Mouse (Mus musculus) intestine, postnatal 0 days (tissue): ENCODE data around the gene Socs2. TPM values are rescaled to one million over a fixed set of nuclear protein-coding genes. Genes with fewer than 3 reads are reported as not detected.
A peak's percentile ranks its signal among the peaks of the same experiment; 100 is the strongest.

Source experiments
- ATAC-seq: fragments of 200-750 bp; cut with Nextera tagmentation; 2 replicates; pipeline ENCODE4 v1.8.0; 2017; ENCODE audit warnings: mild to moderate bottlenecking, moderate TSS enrichment, moderate library complexity
- H3K27ac ChIP-seq: fragments of 300-500 bp; sonication (generic); 2 replicates; pipeline ENCODE4 v1.5.1; 2014; ENCODE audit warnings: mild to moderate bottlenecking, low read depth, low read length, moderate library complexity
- H3K27me3 ChIP-seq: fragments of 300-500 bp; sonication (generic); replicated peaks from 2 replicates; pipeline ENCODE4 v1.6.1; 2014; ENCODE audit warnings: low read length, mixed read lengths; ENCODE audit not compliant: control insufficient read depth, insufficient read depth
- H3K36me3 ChIP-seq: fragments of 300-500 bp; sonication (generic); 2 replicates; pipeline ENCODE4 v1.6.1; 2014; ENCODE audit warnings: mild to moderate bottlenecking, moderate library complexity; ENCODE audit not compliant: control insufficient read depth, insufficient read depth
- H3K4me1 ChIP-seq: fragments of 300-500 bp; sonication (generic); replicated peaks from 2 replicates; pipeline ENCODE4 v1.6.1; 2014; ENCODE audit warnings: antibody characterized with exemption, low read length, mixed read lengths; ENCODE audit not compliant: control insufficient read depth, insufficient read depth
- H3K4me2 ChIP-seq: fragments of 300-500 bp; sonication (generic); replicated peaks from 2 replicates; pipeline ENCODE4 v1.6.1; 2014; ENCODE audit warnings: low read depth, mild to moderate bottlenecking, moderate library complexity
- H3K4me3 ChIP-seq: fragments of 300-500 bp; sonication (generic); 2 replicates; pipeline ENCODE4 v1.5.1; 2014; ENCODE audit warnings: low read depth, low read length
- H3K9ac ChIP-seq: fragments of 300-500 bp; sonication (generic); 2 replicates; pipeline ENCODE4 v1.6.1; 2014; ENCODE audit warnings: mild to moderate bottlenecking, low read depth, low read length
- H3K9me3 ChIP-seq: fragments of 300-500 bp; sonication (generic); 2 replicates; pipeline ENCODE4 v1.6.1; 2016; ENCODE audit warnings: mixed run types; ENCODE audit not compliant: control insufficient read depth
- CTCF ChIP-seq: sonication (generic); IDR thresholded peaks from 2 replicates; pipeline ENCODE4 v1.5.1; 2016; ENCODE audit warnings: low read depth, mild to moderate bottlenecking, control low read depth, antibody characterized with exemption, moderate library complexity
- WGBS: fragments of 180-500 bp; shearing (Covaris S2); extraction: QIAGEN DNeasy Blood & Tissue Kit; methylation state at CpG from one replicate; pipeline ENCODE4 v1.1.7; 2014; 5-methylcytosine and 5-hydroxymethylcytosine counted together
- polyA plus RNA-seq: library from polyadenylated mRNA; unstranded; fragments of >200 nt; fragmentation: Nextera tagmentation; extraction: Ambion mirVana; gene quantifications from 2 replicates; pipeline ENCODE4 v1.2.1, GENCODE M21; 2015

Socs2 gene
- polyA plus RNA-seq, 1 experiment from 2014 or later: 158 TPM

DNA sequence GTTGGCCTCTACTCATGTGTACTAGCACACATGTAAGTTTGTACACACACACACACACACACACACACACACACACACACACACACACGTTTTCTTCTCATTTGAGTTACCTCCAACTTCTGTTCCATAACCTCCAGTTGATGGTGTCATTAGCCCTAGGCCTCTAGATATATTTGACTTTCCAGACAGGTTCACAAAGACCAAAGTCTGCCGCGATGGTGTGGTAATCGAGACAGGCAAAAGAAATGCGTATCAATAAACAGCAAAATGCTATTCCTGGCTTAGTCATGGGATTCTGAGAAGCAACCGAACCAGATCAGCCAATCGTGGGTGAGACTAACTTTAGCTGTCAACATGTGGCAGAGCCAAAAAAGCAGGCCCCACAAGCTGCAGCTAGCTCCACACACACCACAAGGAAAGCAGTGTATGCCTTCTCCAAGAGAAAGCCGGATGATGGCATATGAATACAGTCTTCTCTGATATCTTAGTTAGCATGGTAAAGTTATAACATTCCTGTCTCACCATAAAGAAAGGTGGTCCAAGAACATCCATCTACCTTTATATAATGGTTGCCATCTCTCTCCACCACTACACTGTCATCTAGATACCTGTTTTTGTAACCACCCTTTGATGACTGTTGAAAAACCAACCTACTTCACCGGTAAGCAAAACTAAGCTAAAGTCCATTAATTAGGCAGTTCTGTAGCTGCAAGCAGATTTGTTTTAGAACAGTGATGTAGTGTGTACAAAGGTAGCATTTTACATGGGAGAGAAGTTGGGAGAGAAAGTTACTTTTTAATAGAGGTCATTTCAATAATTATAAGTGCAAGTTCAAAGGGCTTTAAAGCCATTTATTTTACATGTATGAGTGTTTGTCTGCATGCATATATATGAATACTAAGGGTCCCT is 9.5 kb upstream of the Socs2 start:
- Histone ChIP-seq H3K27ac (no peak overlapping the region), H3K9me3 (no peaks in the 10 kb centered on the region), H3K27me3 (no peaks in the 10 kb centered on the region), H3K4me1 (no peaks in the 10 kb centered on the region), H3K9ac (no peak overlapping the region), H3K36me3 (no peaks in the 10 kb centered on the region), H3K4me3 (no peak overlapping the region), H3K4me2 (no peak overlapping the region)
- TF ChIP-seq CTCF: no peak
- WGBS: 81% methylated on average over 9 of the region's 9 CpGs
- ATAC-seq: no peak

DNA sequence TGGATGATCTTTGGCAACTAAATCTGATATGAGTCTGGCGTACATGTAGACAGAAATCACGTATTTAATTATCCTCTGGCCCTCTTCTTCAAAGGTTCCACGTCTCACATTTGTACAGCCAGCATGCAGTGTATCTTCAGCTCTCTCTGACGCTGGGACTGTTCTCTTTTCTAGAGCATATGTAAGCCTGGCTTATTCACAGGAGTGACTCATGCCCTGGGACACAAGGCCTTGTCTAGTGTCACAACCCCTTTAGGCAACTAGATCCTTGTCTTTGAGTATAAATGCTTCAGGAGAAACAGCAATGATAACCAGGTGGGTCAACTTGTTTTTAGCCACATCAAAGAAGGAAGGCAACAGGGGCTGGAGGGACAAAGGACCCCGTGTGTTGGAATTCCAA is 5.7 kb upstream of the Socs2 start:
- no peak for TF ChIP-seq CTCF
- no peak overlapping the region for H3K4me2 ChIP-seq
- no peak overlapping the region for H3K9ac ChIP-seq
- H3K4me1 ChIP-seq: no peaks in the 10 kb centered on the region
- 87% methylated on average over 5 of the region's 5 CpGs for WGBS
- H3K9me3 ChIP-seq: no peaks in the 10 kb centered on the region
- no peaks in the 10 kb centered on the region for H3K36me3 ChIP-seq
- H3K4me3 ChIP-seq: no peak overlapping the region
- no peaks in the 10 kb centered on the region for H3K27me3 ChIP-seq
- H3K27ac ChIP-seq: no peak overlapping the region
- no peak for ATAC-seq

DNA sequence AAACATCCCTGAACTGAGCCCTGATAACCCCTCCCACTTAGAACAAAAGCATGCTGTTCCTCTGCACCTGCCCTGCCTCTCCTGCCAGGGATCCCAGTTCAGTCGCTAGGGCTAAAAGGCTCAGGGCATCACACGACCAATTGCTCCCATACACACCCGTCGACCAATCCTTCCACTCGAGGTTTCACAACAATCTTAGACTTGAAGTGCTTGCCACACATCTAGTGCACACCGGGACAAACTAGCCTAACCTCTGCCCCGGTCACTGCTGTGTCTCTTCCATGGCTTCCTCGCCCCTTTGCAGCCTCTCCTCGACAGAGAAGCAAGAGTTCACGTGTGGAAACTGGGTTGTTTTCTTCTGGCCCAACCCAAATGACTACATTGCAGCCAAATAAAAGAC is 3.3 kb upstream of the Socs2 start:
- 63% methylated on average over 10 of the region's 10 CpGs for WGBS
- no peaks in the 10 kb centered on the region for H3K27me3 ChIP-seq
- TF ChIP-seq CTCF: no peak
- no peak for ATAC-seq
- H3K9ac ChIP-seq: no peak overlapping the region
- no peaks in the 10 kb centered on the region for H3K4me1 ChIP-seq
- no peaks in the 10 kb centered on the region for H3K9me3 ChIP-seq
- H3K4me2 ChIP-seq: no peak overlapping the region
- no peaks in the 10 kb centered on the region for H3K36me3 ChIP-seq
- no peak overlapping the region for H3K4me3 ChIP-seq
- H3K27ac ChIP-seq: no peak overlapping the region

DNA sequence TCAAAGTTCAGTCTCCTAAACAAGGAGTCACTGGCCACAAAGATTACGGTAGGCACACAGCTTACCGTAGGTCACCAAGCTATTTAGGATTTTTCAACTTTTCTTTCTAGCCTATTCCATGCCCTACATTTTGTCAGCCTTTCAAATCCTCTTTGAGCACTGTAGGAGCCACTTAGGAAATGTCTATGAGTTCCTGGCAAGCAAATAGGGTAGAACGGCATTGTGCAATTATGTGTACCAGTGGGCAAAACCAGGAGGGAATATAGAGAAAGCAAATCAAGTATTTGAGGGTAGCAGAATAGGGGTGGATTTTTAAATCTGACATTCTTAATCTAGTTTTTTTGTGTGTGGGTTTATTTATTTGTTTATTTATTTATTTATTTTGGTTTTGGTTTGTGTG is 2.7 kb upstream of the Socs2 start:
- Histone ChIP-seq H3K9ac (no peak overlapping the region), H3K9me3 (no peaks in the 10 kb centered on the region), H3K4me3 (no peak overlapping the region), H3K36me3 (no peaks in the 10 kb centered on the region), H3K4me1 (no peaks in the 10 kb centered on the region), H3K27me3 (no peaks in the 10 kb centered on the region), H3K27ac (no peak overlapping the region), H3K4me2 (no peak overlapping the region)
- ATAC-seq: no peak
- no peak for TF ChIP-seq CTCF
- 92% methylated on average over 3 of the region's 3 CpGs for WGBS

DNA sequence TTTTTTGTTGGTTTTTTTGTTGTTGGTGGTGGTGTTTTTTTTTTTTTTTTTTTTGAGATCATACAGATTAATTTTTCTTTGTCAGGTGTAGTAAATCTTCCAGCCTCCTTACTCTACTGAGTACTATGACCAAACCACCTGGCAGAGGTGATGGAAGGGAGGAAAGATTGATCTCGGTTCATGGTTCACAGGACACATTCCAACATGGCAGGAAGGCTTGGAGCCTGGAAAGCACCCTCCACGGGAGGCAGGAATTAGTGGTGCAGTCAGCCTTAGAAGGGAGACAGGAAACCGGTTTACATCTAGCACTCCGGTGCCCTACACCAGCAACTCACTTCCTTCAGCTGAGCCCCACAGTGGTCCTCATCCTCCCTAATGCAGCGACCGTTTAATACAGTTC is 1.7 kb upstream of the Socs2 start:
- no peak for ATAC-seq
- TF ChIP-seq CTCF: no peak
- Histone ChIP-seq H3K4me1 (no peaks in the 10 kb centered on the region), H3K36me3 (no peaks in the 10 kb centered on the region), H3K27ac (no peak overlapping the region), H3K27me3 (no peaks in the 10 kb centered on the region), H3K4me3 (no peak overlapping the region), H3K9ac (no peak overlapping the region), H3K4me2 (no peak overlapping the region), H3K9me3 (no peaks in the 10 kb centered on the region)
- WGBS: 63% methylated on average over 6 of the region's 6 CpGs

DNA sequence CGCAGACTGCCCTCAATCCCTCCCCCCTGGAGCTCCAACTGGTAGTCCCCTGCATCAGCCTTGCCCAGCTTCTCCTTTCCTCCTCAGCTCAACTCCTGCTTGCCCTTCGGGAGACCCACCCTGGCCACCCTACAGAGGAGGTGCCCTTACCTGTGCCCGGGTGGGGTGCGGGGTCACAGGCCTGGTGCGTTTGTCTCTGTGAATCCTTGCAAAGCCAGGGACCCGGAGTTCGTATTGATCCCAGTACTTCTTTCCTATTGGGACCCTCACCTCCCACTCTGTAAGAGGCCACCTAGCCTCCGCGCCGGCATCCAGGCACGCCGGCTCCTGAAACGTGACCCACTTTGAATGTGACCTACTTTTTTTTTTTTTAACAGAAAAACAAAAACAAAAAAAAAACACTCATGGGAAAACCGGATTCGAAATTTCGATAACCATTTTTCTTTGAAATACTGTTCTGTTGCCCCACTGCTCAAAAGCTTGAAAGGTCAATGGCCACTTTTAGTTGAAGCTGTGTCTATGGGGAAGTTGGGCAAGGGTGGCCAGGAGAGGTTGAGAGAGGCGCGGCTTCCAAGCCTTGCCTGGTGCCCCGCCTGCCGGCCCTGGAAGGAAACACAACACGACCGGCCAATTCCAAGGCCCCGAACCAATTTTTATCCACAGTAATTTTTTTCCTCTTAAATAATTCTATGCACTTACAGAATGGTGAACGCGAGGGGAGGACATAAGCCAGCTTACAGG is 686 bp upstream of the Socs2 start:
- Histone ChIP-seq H3K27me3 (no peaks in the 10 kb centered on the region), H3K4me1 (no peaks in the 10 kb centered on the region), H3K9ac (peak overlapping the region; percentile 88; the same call in 1 of the 2 replicates), H3K27ac (peak overlapping the region; percentile 94), H3K4me3 (peak overlapping the region; percentile 71), H3K36me3 (no peaks in the 10 kb centered on the region), H3K9me3 (no peaks in the 10 kb centered on the region), H3K4me2 (peak overlapping the region; percentile 93)
- WGBS: under 1% methylated on average over 25 of the region's 25 CpGs
- peak; percentile 8; the same call in 1 of the 2 replicates for ATAC-seq
- TF ChIP-seq CTCF: peak; percentile 89
